Mouse (Mus musculus): Measurements from ENCODE around the gene Zfp72.

GRCm38 (mm10) chr13:74390371-74390990 is at the start of gene Zfp72:
- no peak for TF ChIP-seq CTCF (IDR thresholded peaks at IDR 0.05; ENCODE audit: control insufficient read depth, insufficient read depth, insufficient read length)
- no peak for TF ChIP-seq MYOD1 (IDR thresholded peaks at IDR 0.05; ENCODE audit: control insufficient read depth, insufficient read length, low read depth)
- TF ChIP-seq FOSL1 (IDR thresholded peaks at IDR 0.05; ENCODE audit: insufficient read depth, low read length, poor library complexity, severe bottlenecking): no peak

Measured in C2C12 (cell line).